Mouse (Mus musculus): Measurements from ENCODE around the gene Hcst.

- TF ChIP-seq MAX (IDR thresholded peaks at IDR 0.05; ENCODE audit: low read depth), result no peak
- TF ChIP-seq POLR2A (IDR thresholded peaks at IDR 0.05; ENCODE audit: insufficient read length, low read depth), result no peak
- TF ChIP-seq TCF12 (IDR thresholded peaks at IDR 0.05; ENCODE audit: insufficient read depth, poor library complexity, severe bottlenecking), result no peak
- TF ChIP-seq POLR2AphosphoS2 (IDR thresholded peaks at IDR 0.05; ENCODE audit: insufficient read length, low read depth), result no peak
- TF ChIP-seq E2F4 (IDR thresholded peaks at IDR 0.05; ENCODE audit: insufficient read depth), result no peak
- no peak for TF ChIP-seq USF1 (IDR thresholded peaks at IDR 0.05; ENCODE audit: low read depth)
- TF ChIP-seq TCF3 (IDR thresholded peaks at IDR 0.05; ENCODE audit: insufficient read length, low read depth), result no peak
- no peak for TF ChIP-seq MYOD1 (IDR thresholded peaks at IDR 0.05; ENCODE audit: control insufficient read depth in 1 of 3, insufficient read length in 2 of 3, low read depth in 2 of 3)
- TF ChIP-seq MYOG (IDR thresholded peaks at IDR 0.05; ENCODE audit: control insufficient read depth in 1 of 3, insufficient read depth in 1 of 3, insufficient read length in 2 of 3, low read depth in 2 of 3), result no peak
- no peak for TF ChIP-seq SRF (IDR thresholded peaks at IDR 0.05; ENCODE audit: control insufficient read depth, insufficient read length, low read depth)
- TF ChIP-seq CEBPB (IDR thresholded peaks at IDR 0.05; ENCODE audit: insufficient read depth, poor library complexity, severe bottlenecking), result no peak
Observed at GRCm38 (mm10) chr7:30384106-30384505, 35.5 kb downstream of the Hcst start.

Measured in myocyte (in vitro differentiated cells).